Mouse (Mus musculus): ENCODE results near the gene Macrod2. TPM values are rescaled to one million over a fixed set of nuclear protein-coding genes. Genes with fewer than 3 reads are reported as not detected.

The Macrod2 gene
- polyA plus RNA-seq, 1 experiment from 2014 or later, result 11.5 TPM

GRCm38 (mm10) chr2:140819391-140820120 lies 424.4 kb downstream of the Macrod2 start:
- no peaks in the 10 kb centered on the region for H3K9me3 ChIP-seq (replicated peaks)
- no peaks in the 10 kb centered on the region for H3K36me3 ChIP-seq
- no peaks in the 10 kb centered on the region for H3K27me3 ChIP-seq
- WGBS (ENCODE audit: insufficient replicate concordance), result 9% methylated on average over 2 of the region's 2 CpGs
- H3K27ac ChIP-seq, result no peak overlapping the region
- no peak for DNase-seq
- no peak for ATAC-seq (ENCODE audit: low read depth)
- no peak overlapping the region for H3K4me2 ChIP-seq
- H3K4me3 ChIP-seq (replicated peaks), result no peak overlapping the region
- no peak overlapping the region for H3K9ac ChIP-seq
- H3K4me1 ChIP-seq (replicated peaks), result no peaks in the 10 kb centered on the region

- ATAC-seq (ENCODE audit: low read depth), result no peak
- H3K9me3 ChIP-seq (replicated peaks), result no peaks in the 10 kb centered on the region
- no peak overlapping the region for H3K9ac ChIP-seq
- no peak for DNase-seq
- H3K27me3 ChIP-seq, result no peaks in the 10 kb centered on the region
- no peaks in the 10 kb centered on the region for H3K4me1 ChIP-seq (replicated peaks)
- no peak overlapping the region for H3K27ac ChIP-seq
- H3K36me3 ChIP-seq, result no peaks in the 10 kb centered on the region
- 73% methylated on average over 3 of the region's 3 CpGs for WGBS (ENCODE audit: insufficient replicate concordance)
- no peak overlapping the region for H3K4me2 ChIP-seq
- H3K4me3 ChIP-seq (replicated peaks), result no peak overlapping the region
Measured at GRCm38 (mm10) chr2:140822378-140822777, 427.3 kb downstream of the Macrod2 start.

- WGBS (ENCODE audit: insufficient replicate concordance), result 36% methylated on average over 2 of the region's 2 CpGs
- Histone ChIP-seq H3K9ac (no peak overlapping the region), H3K27me3 (no peaks in the 10 kb centered on the region), H3K27ac (no peak overlapping the region), H3K9me3 (replicated peaks) (no peaks in the 10 kb centered on the region), H3K4me1 (replicated peaks) (no peaks in the 10 kb centered on the region), H3K4me3 (replicated peaks) (no peak overlapping the region), H3K36me3 (no peaks in the 10 kb centered on the region), H3K4me2 (no peak overlapping the region)
- no peak for ATAC-seq (ENCODE audit: low read depth)
- no peak for DNase-seq
Measured at GRCm38 (mm10) chr2:140826241-140826640, 431.1 kb downstream of the Macrod2 start.

GRCm38 (mm10) chr2:140828859-140829258 lies 433.8 kb downstream of the Macrod2 start:
- Histone ChIP-seq H3K9ac (no peak overlapping the region), H3K27ac (no peak overlapping the region), H3K4me1 (replicated peaks) (no peaks in the 10 kb centered on the region), H3K36me3 (no peaks in the 10 kb centered on the region), H3K4me3 (replicated peaks) (no peak overlapping the region), H3K9me3 (replicated peaks) (no peaks in the 10 kb centered on the region), H3K4me2 (no peak overlapping the region), H3K27me3 (no peaks in the 10 kb centered on the region)
- ATAC-seq (ENCODE audit: low read depth) (no peak), DNase-seq (no peak)
- WGBS (ENCODE audit: insufficient replicate concordance), result 80% methylated on average over 5 of the region's 5 CpGs

GRCm38 (mm10) chr2:140830086-140830485 lies 435.0 kb downstream of the Macrod2 start:
- H3K9me3 ChIP-seq (replicated peaks), result no peaks in the 10 kb centered on the region
- no peaks in the 10 kb centered on the region for H3K36me3 ChIP-seq
- no peak overlapping the region for H3K27ac ChIP-seq
- H3K4me3 ChIP-seq (replicated peaks), result no peak overlapping the region
- H3K27me3 ChIP-seq, result no peaks in the 10 kb centered on the region
- H3K4me1 ChIP-seq (replicated peaks), result no peaks in the 10 kb centered on the region
- 48% methylated on average over 3 of the region's 3 CpGs for WGBS (ENCODE audit: insufficient replicate concordance)
- ATAC-seq (ENCODE audit: low read depth), result no peak
- no peak for DNase-seq
- H3K4me2 ChIP-seq, result no peak overlapping the region
- H3K9ac ChIP-seq, result no peak overlapping the region

- no peak for ATAC-seq (ENCODE audit: low read depth)
- H3K27ac ChIP-seq, result no peak overlapping the region
- no peaks in the 10 kb centered on the region for H3K9me3 ChIP-seq (replicated peaks)
- 43% methylated on average over 2 of the region's 2 CpGs for WGBS (ENCODE audit: insufficient replicate concordance)
- H3K9ac ChIP-seq, result no peak overlapping the region
- no peak overlapping the region for H3K4me3 ChIP-seq (replicated peaks)
- no peaks in the 10 kb centered on the region for H3K4me1 ChIP-seq (replicated peaks)
- no peaks in the 10 kb centered on the region for H3K36me3 ChIP-seq
- H3K4me2 ChIP-seq, result no peak overlapping the region
- H3K27me3 ChIP-seq, result no peaks in the 10 kb centered on the region
- no peak for DNase-seq
Measured at GRCm38 (mm10) chr2:140839371-140839770, 444.3 kb downstream of the Macrod2 start.

GRCm38 (mm10) chr2:140839880-140840279 lies 444.8 kb downstream of the Macrod2 start:
- H3K27me3 ChIP-seq, result no peaks in the 10 kb centered on the region
- DNase-seq, result no peak
- 68% methylated on average over 3 of the region's 3 CpGs for WGBS (ENCODE audit: insufficient replicate concordance)
- no peaks in the 10 kb centered on the region for H3K4me1 ChIP-seq (replicated peaks)
- no peak for ATAC-seq (ENCODE audit: low read depth)
- no peak overlapping the region for H3K9ac ChIP-seq
- no peak overlapping the region for H3K4me3 ChIP-seq (replicated peaks)
- H3K27ac ChIP-seq, result no peak overlapping the region
- H3K36me3 ChIP-seq, result no peaks in the 10 kb centered on the region
- no peaks in the 10 kb centered on the region for H3K9me3 ChIP-seq (replicated peaks)
- H3K4me2 ChIP-seq, result no peak overlapping the region

- no peak overlapping the region for H3K4me3 ChIP-seq (replicated peaks)
- H3K4me2 ChIP-seq, result no peak overlapping the region
- DNase-seq, result no peak
- H3K27ac ChIP-seq, result no peak overlapping the region
- H3K4me1 ChIP-seq (replicated peaks), result no peaks in the 10 kb centered on the region
- 20% methylated on average over 5 of the region's 5 CpGs for WGBS (ENCODE audit: insufficient replicate concordance)
- no peak overlapping the region for H3K9ac ChIP-seq
- no peak for ATAC-seq (ENCODE audit: low read depth)
- no peaks in the 10 kb centered on the region for H3K36me3 ChIP-seq
- H3K27me3 ChIP-seq, result no peaks in the 10 kb centered on the region
- H3K9me3 ChIP-seq (replicated peaks), result no peaks in the 10 kb centered on the region
Measured at GRCm38 (mm10) chr2:140844030-140844429, 448.9 kb downstream of the Macrod2 start.

- no peak for ATAC-seq (ENCODE audit: low read depth)
- H3K9me3 ChIP-seq (replicated peaks), result no peaks in the 10 kb centered on the region
- H3K27me3 ChIP-seq, result no peaks in the 10 kb centered on the region
- DNase-seq, result no peak
- H3K4me1 ChIP-seq (replicated peaks), result no peaks in the 10 kb centered on the region
- no peak overlapping the region for H3K9ac ChIP-seq
- H3K27ac ChIP-seq, result no peak overlapping the region
- H3K4me2 ChIP-seq, result no peak overlapping the region
- whole genome bisulfite sequencing (ENCODE audit: insufficient replicate concordance), result 64% methylated on average over 5 of the region's 5 CpGs
- no peak overlapping the region for H3K4me3 ChIP-seq (replicated peaks)
- H3K36me3 ChIP-seq, result no peaks in the 10 kb centered on the region
Measured at GRCm38 (mm10) chr2:140847817-140848428, 452.8 kb downstream of the Macrod2 start.

GRCm38 (mm10) chr2:140853538-140853937 lies 458.4 kb downstream of the Macrod2 start:
- Histone ChIP-seq H3K27ac (no peak overlapping the region), H3K36me3 (no peaks in the 10 kb centered on the region), H3K27me3 (no peaks in the 10 kb centered on the region), H3K4me3 (replicated peaks) (no peak overlapping the region), H3K4me1 (replicated peaks) (no peaks in the 10 kb centered on the region), H3K9ac (no peak overlapping the region), H3K4me2 (no peak overlapping the region), H3K9me3 (replicated peaks) (no peaks in the 10 kb centered on the region)
- DNase-seq (no peak), ATAC-seq (ENCODE audit: low read depth) (no peak)
- 41% methylated on average over 9 of the region's 9 CpGs for WGBS (ENCODE audit: insufficient replicate concordance)

GRCm38 (mm10) chr2:140861356-140861755 lies 466.2 kb downstream of the Macrod2 start:
- no peak overlapping the region for H3K4me2 ChIP-seq
- H3K4me1 ChIP-seq (replicated peaks), result no peaks in the 10 kb centered on the region
- H3K9ac ChIP-seq, result no peak overlapping the region
- no peak overlapping the region for H3K4me3 ChIP-seq (replicated peaks)
- ATAC-seq (ENCODE audit: low read depth) (no peak), DNase-seq (no peak)
- no peaks in the 10 kb centered on the region for H3K36me3 ChIP-seq
- H3K27me3 ChIP-seq, result no peaks in the 10 kb centered on the region
- no peaks in the 10 kb centered on the region for H3K9me3 ChIP-seq (replicated peaks)
- no peak overlapping the region for H3K27ac ChIP-seq
- WGBS (ENCODE audit: insufficient replicate concordance), result 33% methylated on average over 1 of the region's 1 CpGs

GRCm38 (mm10) chr2:140862736-140863135 lies 467.6 kb downstream of the Macrod2 start:
- H3K27me3 ChIP-seq, result no peaks in the 10 kb centered on the region
- H3K27ac ChIP-seq, result no peak overlapping the region
- no peak for DNase-seq
- no peaks in the 10 kb centered on the region for H3K9me3 ChIP-seq (replicated peaks)
- H3K4me2 ChIP-seq, result no peak overlapping the region
- H3K4me3 ChIP-seq (replicated peaks), result no peak overlapping the region
- WGBS (ENCODE audit: insufficient replicate concordance), result 64% methylated on average over 4 of the region's 4 CpGs
- no peaks in the 10 kb centered on the region for H3K36me3 ChIP-seq
- no peak overlapping the region for H3K9ac ChIP-seq
- ATAC-seq (ENCODE audit: low read depth), result no peak
- no peaks in the 10 kb centered on the region for H3K4me1 ChIP-seq (replicated peaks)

All from liver, embryonic 13.5 days (tissue).